Mouse (Mus musculus): ENCODE results near the gene Psg19. TPM values are rescaled to one million over a fixed set of nuclear protein-coding genes. Genes with fewer than 3 reads are reported as not detected.

Psg19 gene
- total RNA-seq (2014; rRNA removed) (not detected in 2 replicates), polyA plus RNA-seq (2015; fragmentation: Nextera tagmentation; extraction: Ambion mirVana) (not detected in 2 replicates)

GRCm38 (mm10) chr7:18798420-18798819 is at the start of gene Psg19:
Psg19 (minus strand) TSS chr7:18798520.
- Histone ChIP-seq H3K4me2 (ENCODE audit: low read depth, low read length, poor library complexity, severe bottlenecking) (no peak within 1 kb of the TSS), H3K36me3 (ENCODE audit: insufficient read depth, low read length) (no peaks in the 10 kb centered on the region), H3K27ac (ENCODE audit: low read depth, low read length) (no peak within 1 kb of the TSS), H3K9ac (replicated peaks; ENCODE audit: low read length, poor library complexity, severe bottlenecking) (no peak within 1 kb of the TSS), H3K9me3 (ENCODE audit: low read length) (no peaks in the 10 kb centered on the region), H3K27me3 (ENCODE audit: insufficient read depth, low read length) (no peaks in the 10 kb centered on the region), H3K4me1 (ENCODE audit: insufficient read depth, low read length) (no peaks in the 10 kb centered on the region), H3K4me3 (ENCODE audit: low read depth, low read length) (no peak within 1 kb of the TSS)
- no peak for ATAC-seq (ENCODE audit: low FRiP score)
- TF ChIP-seq CTCF (IDR thresholded peaks at IDR 0.05): no peak
- 92% methylated on average over 1 of the region's 1 CpGs for WGBS
- DNase-seq (ENCODE audit: low spot score): no peak

GRCm38 (mm10) chr7:18844811-18845210 is 46.5 kb upstream of the Psg19 start:
- no peaks in the 10 kb centered on the region for H3K4me1 ChIP-seq (ENCODE audit: insufficient read depth, low read length)
- H3K4me2 ChIP-seq (ENCODE audit: low read depth, low read length, poor library complexity, severe bottlenecking): no peak overlapping the region
- H3K9ac ChIP-seq (replicated peaks; ENCODE audit: low read length, poor library complexity, severe bottlenecking): no peak overlapping the region
- DNase-seq (ENCODE audit: low spot score) (no peak), ATAC-seq (ENCODE audit: low FRiP score) (no peak)
- H3K27me3 ChIP-seq (ENCODE audit: insufficient read depth, low read length): no peaks in the 10 kb centered on the region
- no peaks in the 10 kb centered on the region for H3K36me3 ChIP-seq (ENCODE audit: insufficient read depth, low read length)
- no peak for TF ChIP-seq CTCF (IDR thresholded peaks at IDR 0.05)
- H3K4me3 ChIP-seq (ENCODE audit: low read depth, low read length): no peak overlapping the region
- no peaks in the 10 kb centered on the region for H3K9me3 ChIP-seq (ENCODE audit: low read length)
- WGBS: 52% methylated on average over 5 of the region's 5 CpGs
- no peak overlapping the region for H3K27ac ChIP-seq (ENCODE audit: low read depth, low read length)

- Histone ChIP-seq H3K4me1 (ENCODE audit: insufficient read depth, low read length) (no peaks in the 10 kb centered on the region), H3K36me3 (ENCODE audit: insufficient read depth, low read length) (no peaks in the 10 kb centered on the region), H3K4me3 (ENCODE audit: low read depth, low read length) (peak overlapping the region; percentile 20), H3K4me2 (ENCODE audit: low read depth, low read length, poor library complexity, severe bottlenecking) (peak overlapping the region; percentile 66), H3K27ac (ENCODE audit: low read depth, low read length) (no peak overlapping the region), H3K9ac (replicated peaks; ENCODE audit: low read length, poor library complexity, severe bottlenecking) (no peak overlapping the region), H3K27me3 (ENCODE audit: insufficient read depth, low read length) (no peaks in the 10 kb centered on the region), H3K9me3 (ENCODE audit: low read length) (no peaks in the 10 kb centered on the region)
- DNase-seq (ENCODE audit: low spot score): no peak
- 71% methylated on average over 1 of the region's 1 CpGs for WGBS
- ATAC-seq (ENCODE audit: low FRiP score): no peak
- TF ChIP-seq CTCF (IDR thresholded peaks at IDR 0.05): no peak
Observed at GRCm38 (mm10) chr7:18841174-18841567, 42.9 kb upstream of the Psg19 start.

DNA sequence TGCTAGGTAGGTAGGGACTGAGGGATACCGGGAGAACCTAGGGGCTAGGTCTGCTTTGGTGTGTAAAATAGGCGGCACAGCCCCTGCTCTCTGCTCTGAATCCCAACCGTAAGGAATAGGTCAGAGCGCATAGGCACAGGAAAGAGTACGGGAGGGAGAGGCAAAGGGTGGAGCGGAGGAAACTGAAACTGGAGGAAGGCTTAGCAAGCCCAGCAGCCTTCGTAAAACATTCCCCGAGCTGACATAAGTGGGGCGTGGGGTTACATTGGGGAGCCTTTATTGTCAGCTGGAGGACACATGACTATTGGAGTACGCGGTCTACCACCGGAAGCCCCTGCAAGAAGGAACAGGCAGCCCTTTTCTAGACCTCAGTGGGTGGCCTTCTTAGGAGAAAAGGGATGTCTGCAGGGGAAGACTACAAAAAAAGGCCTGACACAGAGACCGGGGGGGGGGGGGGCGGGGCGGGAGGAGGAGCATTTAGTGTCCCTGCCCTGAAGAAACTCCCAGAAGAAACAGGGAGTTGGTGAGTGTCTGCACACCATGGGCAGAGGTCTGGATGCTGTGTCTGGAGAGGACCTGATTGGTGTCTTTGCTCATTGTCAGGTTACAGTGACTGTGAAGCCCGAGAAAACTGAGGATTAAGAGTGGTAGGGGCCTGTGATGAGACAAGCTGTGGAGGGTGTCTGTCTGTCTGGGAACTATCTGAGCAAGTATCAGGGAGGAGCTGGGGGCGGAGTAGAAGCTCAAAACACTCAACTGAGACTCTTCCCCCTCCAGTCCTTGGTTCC is 42.3 kb upstream of the Psg19 start:
- Histone ChIP-seq H3K9ac (replicated peaks; ENCODE audit: low read length, poor library complexity, severe bottlenecking) (peak overlapping the region; percentile 68), H3K4me1 (ENCODE audit: insufficient read depth, low read length) (no peaks in the 10 kb centered on the region), H3K9me3 (ENCODE audit: low read length) (no peaks in the 10 kb centered on the region), H3K36me3 (ENCODE audit: insufficient read depth, low read length) (no peaks in the 10 kb centered on the region), H3K27ac (ENCODE audit: low read depth, low read length) (peak overlapping the region; percentile 68), H3K4me2 (ENCODE audit: low read depth, low read length, poor library complexity, severe bottlenecking) (peak overlapping the region; percentile 66), H3K4me3 (ENCODE audit: low read depth, low read length) (peak overlapping the region; percentile 36), H3K27me3 (ENCODE audit: insufficient read depth, low read length) (no peaks in the 10 kb centered on the region)
- WGBS: 4% methylated on average over 11 of the region's 17 CpGs
- DNase-seq (ENCODE audit: low spot score) (peak; percentile 65), ATAC-seq (ENCODE audit: low FRiP score) (peak; percentile 84)
- no peak for TF ChIP-seq CTCF (IDR thresholded peaks at IDR 0.05)

DNA sequence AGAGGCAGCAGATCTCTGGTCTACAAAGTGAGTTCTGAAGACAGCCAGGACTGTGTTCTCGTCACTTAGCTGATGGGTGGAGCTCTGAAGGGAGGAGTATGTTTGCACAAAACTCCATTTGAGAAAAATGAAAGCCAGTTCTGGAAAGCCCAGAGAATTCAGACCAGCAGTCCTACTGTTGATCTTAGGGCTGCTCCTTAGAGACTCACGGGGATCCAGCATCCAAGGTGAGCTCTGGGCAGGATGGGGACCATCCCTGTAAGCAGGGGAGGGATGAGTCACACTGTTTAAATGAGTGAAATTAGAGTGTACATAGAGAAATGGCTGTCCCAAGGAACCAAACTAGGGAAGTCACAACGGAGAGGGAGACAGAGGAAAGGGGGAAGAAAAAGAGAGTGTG is 41.5 kb upstream of the Psg19 start, which contains the start of gene Mill2:
Mill2 (plus strand) TSS at position 102 of the 400 bp plus-strand sequence.
- peak within 1 kb of the TSS; percentile 36 for H3K4me3 ChIP-seq (ENCODE audit: low read depth, low read length)
- WGBS: 18% methylated on average over 3 of the region's 3 CpGs
- no peaks in the 10 kb centered on the region for H3K4me1 ChIP-seq (ENCODE audit: insufficient read depth, low read length)
- H3K4me2 ChIP-seq (ENCODE audit: low read depth, low read length, poor library complexity, severe bottlenecking): peak within 1 kb of the TSS; percentile 66
- no peak for TF ChIP-seq CTCF (IDR thresholded peaks at IDR 0.05)
- peak within 1 kb of the TSS; percentile 68 for H3K27ac ChIP-seq (ENCODE audit: low read depth, low read length)
- peak within 1 kb of the TSS; percentile 68 for H3K9ac ChIP-seq (replicated peaks; ENCODE audit: low read length, poor library complexity, severe bottlenecking)
- no peaks in the 10 kb centered on the region for H3K9me3 ChIP-seq (ENCODE audit: low read length)
- no peaks in the 10 kb centered on the region for H3K27me3 ChIP-seq (ENCODE audit: insufficient read depth, low read length)
- H3K36me3 ChIP-seq (ENCODE audit: insufficient read depth, low read length): no peaks in the 10 kb centered on the region
- DNase-seq (ENCODE audit: low spot score) (no peak), ATAC-seq (ENCODE audit: low FRiP score) (peak; percentile 42)

- Histone ChIP-seq H3K9me3 (ENCODE audit: low read length) (no peaks in the 10 kb centered on the region), H3K9ac (replicated peaks; ENCODE audit: low read length, poor library complexity, severe bottlenecking) (no peak overlapping the region), H3K27ac (ENCODE audit: low read depth, low read length) (no peak overlapping the region), H3K4me1 (ENCODE audit: insufficient read depth, low read length) (no peaks in the 10 kb centered on the region), H3K36me3 (ENCODE audit: insufficient read depth, low read length) (no peaks in the 10 kb centered on the region), H3K4me3 (ENCODE audit: low read depth, low read length) (no peak overlapping the region), H3K27me3 (ENCODE audit: insufficient read depth, low read length) (no peaks in the 10 kb centered on the region), H3K4me2 (ENCODE audit: low read depth, low read length, poor library complexity, severe bottlenecking) (no peak overlapping the region)
- DNase-seq (ENCODE audit: low spot score): no peak
- no peak for TF ChIP-seq CTCF (IDR thresholded peaks at IDR 0.05)
- ATAC-seq (ENCODE audit: low FRiP score): no peak
- WGBS: 51% methylated on average over 13 of the region's 13 CpGs
Observed at GRCm38 (mm10) chr7:18832298-18832697, 34.0 kb upstream of the Psg19 start.
